Mouse (Mus musculus) kidney, embryonic 16.5 days (tissue): Measurements from ENCODE around the gene Ell. TPM values are rescaled to one million over a fixed set of nuclear protein-coding genes. Genes with fewer than 3 reads are reported as not detected.
A peak's percentile ranks its signal among the peaks of the same experiment; 100 is the strongest.

Experiments
- ATAC-seq: fragments of 200-750 bp; cut with Nextera tagmentation; 2 replicates; pipeline ENCODE4 v1.8.0; 2017; ENCODE audit warnings: moderate TSS enrichment; ENCODE audit not compliant: low FRiP score, low TSS enrichment
- H3K27ac ChIP-seq: fragments of 300-500 bp; sonication (generic); 2 replicates; pipeline ENCODE4 v1.5.1; 2014; ENCODE audit warnings: low read length
- H3K27me3 ChIP-seq: fragments of 300-500 bp; sonication (generic); 2 replicates; pipeline ENCODE4 v1.6.1; 2014; ENCODE audit warnings: low read length, control low read depth, mixed read lengths; ENCODE audit not compliant: insufficient read depth
- H3K36me3 ChIP-seq: fragments of 300-500 bp; sonication (generic); 2 replicates; pipeline ENCODE4 v1.6.1; 2014; ENCODE audit warnings: low read length, control low read depth, mixed read lengths; ENCODE audit not compliant: insufficient read depth
- H3K4me1 ChIP-seq: fragments of 300-500 bp; sonication (generic); 2 replicates; pipeline ENCODE4 v1.6.1; 2014; ENCODE audit warnings: low read length, control low read depth, mixed read lengths; ENCODE audit not compliant: insufficient read depth
- H3K4me2 ChIP-seq: fragments of 300-500 bp; sonication (generic); replicated peaks from 2 replicates; pipeline ENCODE4 v1.6.1; 2014; ENCODE audit warnings: low read depth, low read length
- H3K4me3 ChIP-seq: fragments of 300-500 bp; sonication (generic); 2 replicates; pipeline ENCODE4 v1.5.1; 2014; ENCODE audit warnings: mild to moderate bottlenecking, low read length
- H3K9ac ChIP-seq: fragments of 300-500 bp; sonication (generic); replicated peaks from 2 replicates; pipeline ENCODE4 v1.6.1; 2014; ENCODE audit warnings: low read length
- H3K9me3 ChIP-seq: fragments of 300-500 bp; sonication (generic); 2 replicates; pipeline ENCODE4 v1.6.1; 2016; ENCODE audit warnings: low read length, control low read depth
- WGBS: fragments of 180-500 bp; shearing (Covaris S2); extraction: QIAGEN DNeasy Blood & Tissue Kit; methylation state at CpG from one replicate; pipeline ENCODE4 v1.1.7; 2014; 5-methylcytosine and 5-hydroxymethylcytosine counted together
- polyA plus RNA-seq: library from polyadenylated mRNA; unstranded; fragments of >200 nt; fragmentation: Nextera tagmentation; extraction: Ambion mirVana; gene quantifications from 2 replicates; pipeline ENCODE4 v1.2.1, GENCODE M21; 2015

The Ell gene
- polyA plus RNA-seq, 1 experiment from 2014 or later, result 24.1 TPM

DNA sequence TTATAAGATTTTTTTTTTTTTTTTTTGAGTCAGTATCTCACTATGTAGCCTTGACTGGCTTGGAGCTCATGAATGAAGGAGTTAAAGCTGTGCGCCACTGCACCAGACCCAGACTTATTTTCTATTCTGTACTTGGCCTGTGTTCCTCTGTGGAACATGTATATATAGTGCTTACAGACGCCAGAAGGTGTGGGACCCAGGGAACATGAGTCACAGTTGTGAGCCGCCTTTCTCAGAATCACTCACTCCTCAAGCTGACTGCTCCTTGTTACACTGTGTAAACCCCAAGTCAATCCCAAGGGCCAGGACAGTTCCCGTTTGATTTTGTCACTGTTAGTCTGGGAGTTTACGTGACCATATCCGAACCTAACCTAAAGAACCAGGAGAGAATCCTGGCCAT is 20.2 kb upstream of the Ell start:
- Histone ChIP-seq H3K4me3 (no peak overlapping the region), H3K27me3 (no peaks in the 10 kb centered on the region), H3K9me3 (no peaks in the 10 kb centered on the region), H3K4me1 (peaks cover 15% of the 10 kb centered on the region), H3K27ac (no peak overlapping the region), H3K4me2 (no peak overlapping the region), H3K9ac (no peak overlapping the region), H3K36me3 (peaks cover 27% of the 10 kb centered on the region)
- WGBS, result 95% methylated on average over 6 of the region's 6 CpGs
- ATAC-seq, result no peak

GRCm38 (mm10) chr8:70519606-70520005 is 19.7 kb upstream of the Ell start:
- Histone ChIP-seq H3K4me1 (peaks cover 15% of the 10 kb centered on the region), H3K27me3 (no peaks in the 10 kb centered on the region), H3K4me2 (no peak overlapping the region), H3K4me3 (no peak overlapping the region), H3K27ac (no peak overlapping the region), H3K9me3 (no peaks in the 10 kb centered on the region), H3K9ac (no peak overlapping the region), H3K36me3 (peaks cover 22% of the 10 kb centered on the region; the same call in 1 of the 2 replicates)
- ATAC-seq, result no peak
- WGBS, result 67% methylated on average over 2 of the region's 2 CpGs

DNA sequence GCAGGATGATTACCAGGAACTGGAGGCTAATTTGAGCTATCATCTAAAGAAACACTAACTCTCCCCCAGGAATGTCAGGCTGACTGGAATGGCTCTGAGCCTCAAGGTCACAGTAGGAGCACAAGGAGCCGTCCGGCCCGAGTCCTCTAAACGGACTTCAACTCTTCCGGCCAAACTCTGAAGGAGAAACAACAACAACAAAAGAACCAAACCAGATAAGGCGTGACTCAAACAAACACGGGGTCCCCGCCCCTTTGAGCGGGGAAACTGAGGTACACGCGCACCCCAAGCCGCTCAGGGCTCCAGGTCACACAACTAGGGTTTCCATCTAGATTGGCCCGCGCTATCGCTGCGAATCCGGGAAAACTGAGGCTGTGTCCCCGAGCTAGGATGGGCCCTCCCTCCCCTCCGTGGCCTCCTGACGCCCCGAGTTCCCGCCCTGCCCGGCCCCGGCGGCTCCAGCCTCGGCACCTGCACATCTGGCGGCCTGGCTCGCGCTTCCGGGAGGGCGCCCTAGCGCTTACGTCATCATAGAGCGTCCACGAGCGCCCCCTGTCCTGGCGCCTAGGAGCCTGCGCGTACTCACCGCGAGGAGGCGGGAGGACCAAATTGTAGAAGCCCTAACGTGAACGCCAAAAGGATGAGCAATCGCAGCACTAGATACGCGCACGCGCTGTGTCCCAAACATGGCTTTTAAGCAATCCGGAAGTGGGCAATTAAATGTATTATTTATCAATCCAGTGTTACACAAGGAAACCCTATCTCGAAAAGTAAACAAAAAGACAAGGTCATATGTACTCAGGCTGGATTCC is 16.5 kb upstream of the Ell start:
- Histone ChIP-seq H3K27me3 (no peaks in the 10 kb centered on the region), H3K4me2 (peak overlapping the region; percentile 76), H3K4me1 (peaks cover 22% of the 10 kb centered on the region), H3K9ac (peak overlapping the region; percentile 79), H3K9me3 (no peaks in the 10 kb centered on the region), H3K4me3 (peak overlapping the region; percentile 80), H3K27ac (peak overlapping the region; percentile 95), H3K36me3 (peaks cover 10% of the 10 kb centered on the region; the same call in 1 of the 2 replicates)
- under 1% methylated on average over 51 of the region's 51 CpGs for WGBS
- ATAC-seq, result peak; percentile 81

GRCm38 (mm10) chr8:70527111-70527511 is 12.1 kb upstream of the Ell start:
- Histone ChIP-seq H3K4me3 (peak overlapping the region; percentile 84), H3K27ac (peak overlapping the region; percentile 87; the same call in 1 of the 2 replicates), H3K4me1 (peaks cover 30% of the 10 kb centered on the region), H3K27me3 (no peaks in the 10 kb centered on the region), H3K9ac (peak overlapping the region; percentile 98), H3K36me3 (peaks cover 24% of the 10 kb centered on the region), H3K9me3 (no peaks in the 10 kb centered on the region), H3K4me2 (peak overlapping the region; percentile 80)
- ATAC-seq, result no peak
- WGBS, result 2% methylated on average over 8 of the region's 8 CpGs

DNA sequence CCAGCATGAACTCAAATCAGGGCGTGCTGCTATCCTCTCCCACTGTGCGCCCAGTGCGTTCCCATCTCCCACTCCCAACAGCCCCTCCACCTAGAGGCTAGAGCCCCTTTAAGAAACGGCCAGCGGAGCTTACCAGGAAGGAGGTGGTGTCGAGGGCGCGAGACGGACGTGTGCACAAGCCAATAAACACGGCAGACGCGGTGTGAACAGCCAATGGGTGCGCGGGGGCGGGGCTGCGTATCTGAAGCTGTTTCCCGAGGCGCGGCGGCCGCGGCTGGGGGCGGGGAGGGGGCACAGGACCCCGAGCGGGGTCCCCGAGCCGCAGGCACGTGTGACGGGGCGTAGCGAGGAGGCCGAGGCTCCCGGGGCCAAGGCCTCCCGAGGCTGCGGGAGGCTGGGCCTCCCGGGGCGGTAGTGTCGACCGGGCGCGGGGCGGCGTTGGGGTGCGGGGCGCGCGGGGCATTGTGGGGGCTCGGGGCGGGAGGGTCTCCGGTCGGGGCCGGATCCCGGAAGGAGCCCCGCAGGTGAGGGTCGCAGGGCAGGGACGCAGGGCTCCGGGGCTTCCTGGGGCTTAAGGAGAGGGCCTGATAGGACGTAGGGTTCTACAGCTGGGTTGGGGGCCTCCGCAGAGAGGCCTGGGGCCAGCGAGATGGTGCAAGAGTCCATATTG is 11.6 kb upstream of the Ell start, which contains the start of the genes Fkbp8 and Kxd1:
Gene Fkbp8 (plus strand): TSS at position 213 of the 670 bp plus-strand sequence.
Gene Kxd1 (minus strand): TSS at position 445 of the 670 bp plus-strand sequence.
- peak within 1 kb of the TSS; percentile 87 for H3K27ac ChIP-seq
- ATAC-seq, result peak; percentile 92
- under 1% methylated on average over 44 of the region's 61 CpGs for WGBS
- H3K4me2 ChIP-seq, result peak within 1 kb of the TSS; percentile 80
- H3K36me3 ChIP-seq, result peaks cover 29% of the 10 kb centered on the region
- peaks cover 26% of the 10 kb centered on the region for H3K4me1 ChIP-seq
- no peaks in the 10 kb centered on the region for H3K27me3 ChIP-seq
- peak within 1 kb of the TSS; percentile 84 for H3K4me3 ChIP-seq
- H3K9ac ChIP-seq, result peak within 1 kb of the TSS; percentile 98
- no peaks in the 10 kb centered on the region for H3K9me3 ChIP-seq

GRCm38 (mm10) chr8:70528182-70528797 is 11.0 kb upstream of the Ell start:
- Histone ChIP-seq H3K9me3 (no peaks in the 10 kb centered on the region), H3K27ac (peak overlapping the region; percentile 87), H3K4me2 (peak overlapping the region; percentile 80), H3K9ac (peak overlapping the region; percentile 98), H3K27me3 (no peaks in the 10 kb centered on the region), H3K4me1 (peaks cover 25% of the 10 kb centered on the region), H3K36me3 (peaks cover 33% of the 10 kb centered on the region), H3K4me3 (peak overlapping the region; percentile 84)
- 28% methylated on average over 13 of the region's 13 CpGs for WGBS
- no peak for ATAC-seq

DNA sequence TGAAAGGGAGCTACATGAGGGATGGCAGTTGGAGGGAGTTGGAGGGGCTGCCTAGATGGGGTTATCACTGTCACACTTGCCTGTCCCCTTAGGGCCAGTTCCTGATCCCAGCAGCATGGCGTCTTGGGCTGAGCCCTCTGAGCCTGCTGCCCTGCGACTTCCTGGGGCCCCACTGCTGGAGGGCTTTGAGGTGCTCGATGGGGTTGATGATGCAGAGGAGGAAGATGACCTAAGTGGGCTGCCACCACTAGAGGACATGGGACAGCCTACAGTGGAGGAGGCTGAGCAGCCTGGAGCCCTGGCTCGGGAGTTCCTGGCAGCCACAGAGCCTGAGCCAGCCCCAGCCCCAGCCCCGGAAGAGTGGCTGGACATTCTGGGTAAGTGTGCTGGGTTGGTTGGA is 10.0 kb upstream of the Ell start:
- Histone ChIP-seq H3K27ac (no peak overlapping the region), H3K36me3 (peaks cover 41% of the 10 kb centered on the region), H3K4me3 (no peak overlapping the region), H3K4me2 (no peak overlapping the region), H3K9ac (no peak overlapping the region), H3K4me1 (peaks cover 20% of the 10 kb centered on the region), H3K27me3 (no peaks in the 10 kb centered on the region), H3K9me3 (no peaks in the 10 kb centered on the region)
- WGBS, result 74% methylated on average over 5 of the region's 5 CpGs
- ATAC-seq, result no peak

DNA sequence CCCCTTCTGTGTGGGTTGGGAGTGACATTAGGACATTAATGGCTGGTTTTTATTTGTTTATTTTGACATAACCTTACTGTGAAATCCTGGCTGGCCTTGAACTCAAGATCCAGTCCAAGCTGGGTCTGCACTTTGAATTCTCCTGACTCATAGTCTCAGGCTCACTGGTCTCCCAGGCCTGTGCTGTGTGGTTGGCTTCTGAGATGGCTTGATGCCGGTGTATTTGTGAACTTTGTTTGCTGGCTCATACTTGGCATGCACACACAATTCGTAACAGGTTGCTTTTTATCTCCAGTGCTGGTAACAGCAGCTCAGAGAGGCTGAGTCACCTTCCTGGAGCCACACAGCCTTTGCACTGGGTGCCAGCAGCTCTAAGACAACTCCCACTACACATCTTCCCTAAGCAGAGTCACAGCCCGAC is 9.5 kb upstream of the Ell start:
- no peak overlapping the region for H3K27ac ChIP-seq
- no peak for ATAC-seq
- no peaks in the 10 kb centered on the region for H3K27me3 ChIP-seq
- H3K36me3 ChIP-seq, result peaks cover 45% of the 10 kb centered on the region
- H3K4me1 ChIP-seq, result peaks cover 20% of the 10 kb centered on the region
- H3K9ac ChIP-seq, result no peak overlapping the region
- no peaks in the 10 kb centered on the region for H3K9me3 ChIP-seq
- 90% methylated on average over 3 of the region's 3 CpGs for WGBS
- H3K4me2 ChIP-seq, result no peak overlapping the region
- no peak overlapping the region for H3K4me3 ChIP-seq

DNA sequence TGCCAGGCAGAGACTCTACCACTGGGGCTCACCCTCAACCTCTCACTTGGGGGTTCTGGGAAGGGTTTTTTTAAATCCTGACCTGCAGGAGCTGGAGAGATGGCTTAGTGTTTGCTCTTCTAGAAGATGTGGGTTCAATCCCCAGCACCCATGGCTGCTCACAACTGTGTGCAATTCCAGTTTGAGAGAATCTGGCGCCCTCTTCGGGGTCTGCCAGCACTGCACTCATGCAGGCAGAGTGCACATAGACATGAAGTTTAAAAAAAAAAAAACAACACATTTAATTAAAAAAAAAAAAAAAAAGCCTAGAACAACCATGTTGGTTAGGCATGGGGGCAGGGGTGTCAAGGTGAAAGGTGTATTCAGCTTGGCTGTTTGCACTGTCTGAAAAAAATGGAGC is 8.9 kb upstream of the Ell start:
- Histone ChIP-seq H3K27ac (no peak overlapping the region), H3K9me3 (no peaks in the 10 kb centered on the region), H3K36me3 (peaks cover 51% of the 10 kb centered on the region), H3K4me1 (peaks cover 20% of the 10 kb centered on the region), H3K27me3 (no peaks in the 10 kb centered on the region), H3K9ac (no peak overlapping the region), H3K4me3 (no peak overlapping the region), H3K4me2 (no peak overlapping the region)
- ATAC-seq, result no peak
- WGBS, result 96% methylated on average over 2 of the region's 2 CpGs
